Mouse (Mus musculus) hindbrain, embryonic 11.5 days (tissue): Measurements from ENCODE around the gene Syne1. TPM values are rescaled to one million over a fixed set of nuclear protein-coding genes. Genes with fewer than 3 reads are reported as not detected.

Experiments used
- ATAC-seq: fragments of 200-750 bp; cut with Nextera tagmentation; 2 replicates; pipeline ENCODE4 v1.8.0; 2017; ENCODE audit warnings: mild to moderate bottlenecking, moderate TSS enrichment, moderate library complexity; ENCODE audit not compliant: low FRiP score
- DNase-seq: peaks from one replicate; pipeline ENCODE4 v3.0.0-alpha.2; 2015; ENCODE audit warnings: low spot score
- H3K27ac ChIP-seq: fragments of 300-500 bp; sonication (generic); 2 replicates; pipeline ENCODE4 v1.5.1; 2014; ENCODE audit warnings: mild to moderate bottlenecking, low read depth, low read length
- H3K27me3 ChIP-seq: fragments of 300-500 bp; sonication (generic); 2 replicates; pipeline ENCODE4 v1.6.1; 2014; ENCODE audit warnings: mild to moderate bottlenecking, low read length, moderate library complexity, mixed read lengths; ENCODE audit not compliant: control insufficient read depth, insufficient read depth
- H3K36me3 ChIP-seq: fragments of 300-500 bp; sonication (generic); 2 replicates; pipeline ENCODE4 v1.6.1; 2014; ENCODE audit warnings: mild to moderate bottlenecking, low read length, moderate library complexity, mixed read lengths; ENCODE audit not compliant: control insufficient read depth, insufficient read depth
- H3K4me1 ChIP-seq: fragments of 300-500 bp; sonication (generic); replicated peaks from 2 replicates; pipeline ENCODE4 v1.6.1; 2014; ENCODE audit warnings: low read length, mixed read lengths; ENCODE audit not compliant: control insufficient read depth, insufficient read depth
- H3K4me2 ChIP-seq: fragments of 300-500 bp; sonication (generic); replicated peaks from 2 replicates; pipeline ENCODE4 v1.6.1; 2014; ENCODE audit warnings: mild to moderate bottlenecking, low read depth, low read length
- H3K4me3 ChIP-seq: fragments of 300-500 bp; sonication (generic); 2 replicates; pipeline ENCODE4 v1.5.1; 2014; ENCODE audit warnings: low read depth, low read length
- H3K9ac ChIP-seq: fragments of 300-500 bp; sonication (generic); 2 replicates; pipeline ENCODE4 v1.6.1; 2014; ENCODE audit warnings: low read depth, low read length
- H3K9me3 ChIP-seq: fragments of 300-500 bp; sonication (generic); 2 replicates; pipeline ENCODE4 v1.6.1; 2016; ENCODE audit warnings: low read length; ENCODE audit not compliant: control insufficient read depth
- WGBS: fragments of 180-500 bp; shearing (Covaris S2); extraction: QIAGEN DNeasy Blood & Tissue Kit; methylation state at CpG from one replicate; pipeline ENCODE4 v1.1.7; 2014; 5-methylcytosine and 5-hydroxymethylcytosine counted together
- polyA plus RNA-seq: library from polyadenylated mRNA; unstranded; fragments of >200 nt; fragmentation: Nextera tagmentation; extraction: Ambion mirVana; gene quantifications from 2 replicates; pipeline ENCODE4 v1.2.1, GENCODE M21; 2014

Gene Syne1
- polyA plus RNA-seq, 1 experiment from 2014 or later = 6.3 TPM

- 87% methylated on average over 6 of the region's 6 CpGs for WGBS
- Histone ChIP-seq H3K9me3 (no peaks in the 10 kb centered on the region), H3K36me3 (no peaks in the 10 kb centered on the region), H3K9ac (no peak overlapping the region), H3K4me1 (no peaks in the 10 kb centered on the region), H3K4me2 (no peak overlapping the region), H3K27ac (no peak overlapping the region), H3K27me3 (no peaks in the 10 kb centered on the region), H3K4me3 (no peak overlapping the region)
- DNase-seq (no peak), ATAC-seq (no peak)
These were observed 183.0 kb downstream of the Syne1 start for GRCm38 (mm10) chr10:5368266-5368665.

GRCm38 (mm10) chr10:5367465-5368011, 183.7 kb downstream of the Syne1 start:
- no peak overlapping the region for H3K27ac ChIP-seq
- DNase-seq = no peak
- H3K36me3 ChIP-seq = no peaks in the 10 kb centered on the region
- H3K4me2 ChIP-seq = no peak overlapping the region
- H3K9me3 ChIP-seq = no peaks in the 10 kb centered on the region
- 76% methylated on average over 12 of the region's 12 CpGs for WGBS
- H3K4me3 ChIP-seq = no peak overlapping the region
- no peak for ATAC-seq
- no peaks in the 10 kb centered on the region for H3K27me3 ChIP-seq
- no peaks in the 10 kb centered on the region for H3K4me1 ChIP-seq
- no peak overlapping the region for H3K9ac ChIP-seq

GRCm38 (mm10) chr10:5360560-5360959, 190.7 kb downstream of the Syne1 start:
- no peaks in the 10 kb centered on the region for H3K36me3 ChIP-seq
- H3K9ac ChIP-seq = no peak overlapping the region
- H3K27ac ChIP-seq = no peak overlapping the region
- no peak overlapping the region for H3K4me3 ChIP-seq
- 66% methylated on average over 7 of the region's 7 CpGs for WGBS
- ATAC-seq (no peak), DNase-seq (no peak)
- no peaks in the 10 kb centered on the region for H3K9me3 ChIP-seq
- H3K4me1 ChIP-seq = no peaks in the 10 kb centered on the region
- H3K27me3 ChIP-seq = no peaks in the 10 kb centered on the region
- no peak overlapping the region for H3K4me2 ChIP-seq

GRCm38 (mm10) chr10:5356614-5357013, 194.7 kb downstream of the Syne1 start:
- Histone ChIP-seq H3K27me3 (no peaks in the 10 kb centered on the region), H3K4me3 (no peak overlapping the region), H3K9ac (no peak overlapping the region), H3K9me3 (no peaks in the 10 kb centered on the region), H3K4me1 (no peaks in the 10 kb centered on the region), H3K4me2 (no peak overlapping the region), H3K36me3 (no peaks in the 10 kb centered on the region), H3K27ac (no peak overlapping the region)
- 87% methylated on average over 5 of the region's 5 CpGs for WGBS
- DNase-seq (no peak), ATAC-seq (no peak)

- Histone ChIP-seq H3K9ac (no peak overlapping the region), H3K4me2 (no peak overlapping the region), H3K27me3 (no peaks in the 10 kb centered on the region), H3K27ac (no peak overlapping the region), H3K9me3 (no peaks in the 10 kb centered on the region), H3K36me3 (no peaks in the 10 kb centered on the region), H3K4me1 (no peaks in the 10 kb centered on the region), H3K4me3 (no peak overlapping the region)
- ATAC-seq (no peak), DNase-seq (no peak)
- 83% methylated on average over 1 of the region's 1 CpGs for WGBS
These were observed 197.9 kb downstream of the Syne1 start for GRCm38 (mm10) chr10:5353390-5353789.

- Histone ChIP-seq H3K27me3 (no peaks in the 10 kb centered on the region), H3K4me1 (no peaks in the 10 kb centered on the region), H3K4me3 (no peak overlapping the region), H3K4me2 (no peak overlapping the region), H3K9me3 (no peaks in the 10 kb centered on the region), H3K27ac (no peak overlapping the region), H3K9ac (no peak overlapping the region), H3K36me3 (no peaks in the 10 kb centered on the region)
- DNase-seq = no peak
- no peak for ATAC-seq
- WGBS = 73% methylated on average over 1 of the region's 1 CpGs
These were observed 204.4 kb downstream of the Syne1 start for GRCm38 (mm10) chr10:5346911-5347310.

GRCm38 (mm10) chr10:5343211-5343610, 208.1 kb downstream of the Syne1 start:
- Histone ChIP-seq H3K4me1 (no peaks in the 10 kb centered on the region), H3K36me3 (no peaks in the 10 kb centered on the region), H3K27ac (no peak overlapping the region), H3K4me3 (no peak overlapping the region), H3K9me3 (no peaks in the 10 kb centered on the region), H3K9ac (no peak overlapping the region), H3K4me2 (no peak overlapping the region), H3K27me3 (no peaks in the 10 kb centered on the region)
- WGBS = 60% methylated on average over 4 of the region's 4 CpGs
- DNase-seq = no peak
- ATAC-seq = no peak

GRCm38 (mm10) chr10:5336394-5336793, 214.9 kb downstream of the Syne1 start:
- Histone ChIP-seq H3K4me2 (no peak overlapping the region), H3K4me1 (no peaks in the 10 kb centered on the region), H3K27me3 (no peaks in the 10 kb centered on the region), H3K27ac (no peak overlapping the region), H3K4me3 (no peak overlapping the region), H3K9ac (no peak overlapping the region), H3K36me3 (no peaks in the 10 kb centered on the region), H3K9me3 (no peaks in the 10 kb centered on the region)
- no peak for ATAC-seq
- no peak for DNase-seq

- ATAC-seq = no peak
These were observed 218.5 kb downstream of the Syne1 start for GRCm38 (mm10) chr10:5332801-5333200.

More at GRCm38 (mm10) chr10:5332801-5333200, 218.5 kb downstream of the Syne1 start:
- no peaks in the 10 kb centered on the region for H3K4me1 ChIP-seq
- no peak overlapping the region for H3K4me3 ChIP-seq
- 91% methylated on average over 5 of the region's 5 CpGs for WGBS
- H3K9me3 ChIP-seq = no peaks in the 10 kb centered on the region
- no peak overlapping the region for H3K27ac ChIP-seq
- H3K27me3 ChIP-seq = no peaks in the 10 kb centered on the region
- no peak for DNase-seq
- H3K9ac ChIP-seq = no peak overlapping the region
- no peaks in the 10 kb centered on the region for H3K36me3 ChIP-seq
- H3K4me2 ChIP-seq = no peak overlapping the region
